Mouse (Mus musculus) cerebellum, postnatal 10 days (tissue): ENCODE data around the gene Aff3.

Experiments
- DNase-seq, 2 experiments: peaks; one replicate each; pipeline ENCODE4 v3.0.0; 2021; ENCODE audit warnings: mixed read lengths in 2 of 2

Gene Aff3

DNA sequence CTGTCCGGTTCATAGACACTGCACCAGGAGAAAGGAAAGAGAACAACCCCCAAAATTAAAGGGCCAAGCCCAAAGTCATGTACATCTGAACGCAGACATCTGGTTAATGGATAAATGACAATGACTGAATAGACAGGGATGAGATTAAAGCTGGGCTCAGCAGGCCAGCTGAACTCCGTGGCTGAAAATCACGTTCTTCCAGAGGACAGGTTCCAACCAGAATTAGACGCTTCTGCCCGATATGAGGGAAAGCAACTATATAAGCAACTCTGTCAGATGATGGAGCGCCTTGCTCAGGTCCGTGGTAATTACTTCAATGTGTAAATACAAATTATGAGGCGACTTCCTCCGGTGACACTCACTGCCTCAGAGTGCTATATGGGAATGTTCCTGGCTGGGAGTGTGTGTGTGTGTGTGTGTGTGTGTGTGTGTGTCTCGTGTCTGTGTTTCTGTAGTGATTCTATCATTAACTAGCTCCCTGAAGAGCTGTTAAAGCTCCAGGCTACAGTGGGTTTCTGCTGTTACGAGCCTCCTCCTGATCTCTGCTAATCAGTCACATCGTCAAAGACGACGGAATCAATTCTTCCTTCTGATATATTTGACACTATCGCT is 127.7 kb downstream of the Aff3 start:
- no peak for DNase-seq

DNA sequence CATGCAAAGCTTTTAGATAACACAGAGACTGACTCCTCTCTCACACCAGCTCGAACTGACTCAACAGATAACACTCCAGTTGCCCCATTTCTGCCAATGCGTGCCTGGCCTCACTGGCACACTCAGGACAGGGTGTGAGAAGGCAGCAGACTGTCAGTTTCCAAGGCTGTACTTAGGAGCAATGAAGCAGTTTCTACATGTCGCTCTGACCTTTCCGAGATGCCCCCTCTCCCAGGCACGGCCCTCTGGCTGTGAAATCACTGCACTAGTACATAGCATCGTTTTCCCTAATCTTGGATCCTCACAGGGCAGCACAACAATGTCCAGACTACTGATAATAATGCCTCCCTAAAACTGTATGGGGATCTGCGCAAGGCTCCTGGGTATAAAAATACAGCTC is 132.2 kb downstream of the Aff3 start:
- DNase-seq = no peak

- DNase-seq = no peak
These were observed 136.1 kb downstream of the Aff3 start for GRCm38 (mm10) chr1:38528607-38529006.

DNA sequence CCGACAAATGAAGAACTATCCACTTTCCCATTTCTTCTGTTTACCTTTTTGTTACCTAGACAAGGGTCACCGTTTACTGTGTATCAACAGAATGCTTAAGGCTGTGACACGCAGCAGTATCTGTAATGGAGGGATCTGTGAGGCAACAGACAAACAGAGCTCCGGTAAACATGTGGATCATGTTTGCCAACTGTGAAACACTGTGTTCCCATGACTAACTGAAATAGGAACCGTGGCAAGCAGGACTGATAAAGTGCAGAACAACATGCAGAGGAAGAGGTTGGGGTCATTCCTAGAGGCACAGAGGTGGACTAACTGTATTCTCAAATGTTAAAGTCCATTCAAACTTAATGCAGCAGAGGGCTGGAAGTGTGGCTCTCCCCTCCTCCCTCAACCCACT is 138.2 kb downstream of the Aff3 start:
- no peak for DNase-seq

DNA sequence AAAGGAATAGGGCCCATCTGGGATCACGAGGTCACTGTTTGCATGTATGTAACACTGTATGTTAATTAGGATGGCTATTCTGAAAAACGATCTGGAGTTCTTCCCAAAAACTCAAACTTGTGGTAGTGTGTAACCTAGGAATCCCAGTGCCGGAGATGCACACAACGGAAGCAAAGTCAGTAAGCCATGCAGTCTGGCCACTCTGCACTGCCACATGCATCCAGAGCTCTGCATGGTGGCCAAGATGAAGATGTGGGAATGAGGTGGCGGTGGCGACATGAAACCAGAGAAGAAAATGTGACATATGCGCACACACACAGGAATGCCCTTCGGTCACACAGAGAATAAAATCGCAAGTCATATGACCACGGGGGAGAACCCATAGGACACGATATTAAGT is 143.1 kb downstream of the Aff3 start:
- no peak for DNase-seq

DNA sequence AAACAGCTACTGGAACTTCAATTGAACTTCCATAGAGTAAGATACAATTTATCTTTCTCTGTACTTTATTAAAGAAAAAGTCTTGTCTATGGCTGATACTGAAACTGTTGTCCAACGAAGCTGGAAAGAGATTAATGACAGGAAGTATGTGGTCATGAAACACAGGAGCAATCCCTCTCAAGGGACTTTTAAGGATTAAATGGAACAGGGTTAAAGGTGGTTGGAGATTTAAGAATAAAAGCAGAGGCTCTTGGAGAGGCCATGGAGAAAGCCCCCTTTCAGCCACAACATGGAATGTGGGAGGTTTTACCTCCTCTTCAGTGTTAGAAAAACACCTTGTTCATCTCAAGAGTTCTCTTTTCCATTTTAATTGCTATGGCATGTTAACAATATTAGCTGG is 148.5 kb downstream of the Aff3 start:
- DNase-seq = no peak

DNA sequence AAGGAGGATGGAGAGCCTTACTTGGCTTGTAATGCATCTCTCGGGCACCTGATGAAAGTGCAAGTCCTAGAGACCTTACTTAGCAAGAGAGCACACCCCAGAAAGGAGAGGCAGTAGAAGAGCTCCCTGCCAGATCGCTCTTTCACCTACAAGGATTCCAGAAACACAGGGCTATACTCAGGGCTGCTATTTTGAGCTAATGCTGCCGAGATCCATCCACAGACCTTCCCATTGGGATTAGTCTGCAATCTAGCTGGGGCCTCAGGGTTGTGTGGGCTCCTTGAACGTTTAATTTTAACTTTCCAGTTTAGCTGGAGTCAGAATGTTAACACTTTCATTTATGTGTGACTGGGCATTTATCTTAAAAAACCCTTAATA is 150.1 kb downstream of the Aff3 start:
- DNase-seq = no peak

- DNase-seq = peak in 1 of 2 experiments; percentile 19
These were observed 150.7 kb downstream of the Aff3 start for GRCm38 (mm10) chr1:38513970-38514633.

DNA sequence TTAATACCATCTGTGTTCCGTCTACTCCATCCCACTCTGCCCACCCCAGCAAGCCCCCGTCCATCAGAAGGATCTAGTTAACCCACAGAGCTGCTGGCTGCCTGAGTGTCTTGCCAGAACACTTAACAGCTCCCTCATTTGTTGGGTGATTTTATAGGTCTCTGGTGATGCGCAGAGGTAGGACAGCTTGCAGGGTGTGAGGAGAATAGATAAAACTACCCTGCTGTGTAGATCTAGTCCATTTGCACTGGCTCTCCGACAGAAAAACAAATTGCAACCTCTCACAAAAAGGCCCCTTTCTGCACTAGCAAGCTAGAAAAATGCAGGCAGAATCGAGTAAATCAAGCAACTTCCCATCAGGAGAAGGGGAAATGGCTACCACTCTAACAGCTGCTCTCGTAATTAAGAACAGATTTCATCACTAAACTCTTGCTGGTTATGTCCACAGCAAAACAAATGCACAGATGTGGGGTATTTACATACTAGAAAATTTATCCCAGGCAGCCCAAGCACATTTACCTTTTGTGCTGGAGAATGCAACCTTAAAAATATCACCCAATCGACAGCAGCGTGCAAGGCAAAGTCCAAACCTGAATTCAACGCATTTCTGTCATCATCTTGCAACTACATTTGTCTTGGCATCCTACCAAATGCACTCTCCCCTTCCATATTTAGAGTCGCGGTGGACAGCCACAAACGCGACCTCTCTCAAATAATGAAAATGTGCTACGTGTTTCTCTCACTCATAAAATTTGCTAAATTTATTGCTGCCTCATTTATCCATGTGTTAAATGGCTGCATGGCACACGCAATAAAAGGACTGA is 152.3 kb downstream of the Aff3 start:
- peak; percentile 41 to 45 for DNase-seq

GRCm38 (mm10) chr1:38511076-38511475 is 153.7 kb downstream of the Aff3 start:
- DNase-seq = no peak

GRCm38 (mm10) chr1:38509301-38509700 is 155.5 kb downstream of the Aff3 start:
- DNase-seq = no peak

DNA sequence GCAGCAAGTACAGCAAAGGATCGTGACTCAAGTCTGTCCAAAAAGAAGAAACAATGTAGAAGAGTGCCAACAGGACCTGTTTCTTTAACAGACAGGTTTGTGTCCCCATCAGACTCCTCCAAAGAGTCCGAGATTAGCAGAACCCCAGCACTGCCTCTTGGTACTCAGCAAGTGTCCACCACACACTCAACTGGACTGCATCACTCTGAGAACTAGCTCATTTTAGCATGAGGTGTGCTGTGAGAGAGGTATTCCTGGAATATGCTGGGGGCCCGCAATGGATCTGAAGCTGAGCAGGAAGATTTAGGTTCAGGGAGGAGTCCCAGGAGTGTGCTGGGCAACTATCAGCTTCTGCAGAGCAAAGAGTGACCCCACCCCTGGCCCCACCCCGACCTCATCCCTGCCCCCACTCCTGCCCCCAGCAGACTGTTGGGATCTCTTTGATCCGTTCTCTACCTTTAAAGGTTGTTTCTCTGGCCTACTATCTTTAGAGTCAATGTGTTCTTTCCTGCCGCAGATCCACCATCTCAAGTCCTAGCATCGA is 157.0 kb downstream of the Aff3 start:
- DNase-seq = no peak

DNA sequence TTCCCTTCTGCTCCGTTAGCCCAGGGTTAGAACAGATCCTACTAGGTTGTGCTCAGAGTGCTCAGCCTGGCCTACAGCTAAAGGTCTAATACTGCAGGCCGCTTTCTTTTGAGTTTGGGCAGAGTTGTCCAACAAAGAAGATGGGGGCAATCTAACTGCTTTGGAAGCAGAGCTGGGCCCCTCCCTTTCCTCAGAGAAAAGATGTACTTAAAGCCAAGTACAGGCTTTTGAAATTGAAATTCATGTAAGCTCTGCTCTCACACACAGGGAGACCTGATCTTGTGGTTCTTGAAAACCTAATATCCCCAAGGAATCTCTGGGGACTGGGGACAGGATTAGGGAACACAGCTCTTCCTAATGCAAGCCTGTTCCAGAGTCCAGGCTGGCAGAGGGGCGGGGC is 158.4 kb downstream of the Aff3 start:
- DNase-seq = no peak

GRCm38 (mm10) chr1:38503431-38504089 is 161.2 kb downstream of the Aff3 start:
- no peak for DNase-seq

DNA sequence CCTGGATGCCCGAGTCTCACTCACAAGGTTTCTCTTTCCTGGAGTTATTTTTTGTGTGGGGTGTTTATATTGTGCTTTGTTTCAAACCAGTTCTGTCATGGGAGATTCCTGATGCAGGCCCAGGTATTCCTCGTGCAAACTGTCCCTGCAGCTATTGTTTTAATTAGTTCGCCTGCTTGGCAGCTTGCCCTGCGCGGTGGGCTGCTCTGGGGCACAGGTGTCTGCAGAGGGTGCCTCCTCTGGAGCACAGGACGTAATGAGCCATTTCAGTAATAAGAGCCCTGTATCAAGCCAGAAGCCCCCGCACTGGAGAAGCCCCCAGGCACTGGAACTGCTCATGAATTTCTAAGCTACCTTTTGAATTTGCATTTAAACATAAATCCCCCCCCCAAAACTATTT is 162.0 kb downstream of the Aff3 start:
- DNase-seq = peak in 1 of 2 experiments; percentile 64

DNA sequence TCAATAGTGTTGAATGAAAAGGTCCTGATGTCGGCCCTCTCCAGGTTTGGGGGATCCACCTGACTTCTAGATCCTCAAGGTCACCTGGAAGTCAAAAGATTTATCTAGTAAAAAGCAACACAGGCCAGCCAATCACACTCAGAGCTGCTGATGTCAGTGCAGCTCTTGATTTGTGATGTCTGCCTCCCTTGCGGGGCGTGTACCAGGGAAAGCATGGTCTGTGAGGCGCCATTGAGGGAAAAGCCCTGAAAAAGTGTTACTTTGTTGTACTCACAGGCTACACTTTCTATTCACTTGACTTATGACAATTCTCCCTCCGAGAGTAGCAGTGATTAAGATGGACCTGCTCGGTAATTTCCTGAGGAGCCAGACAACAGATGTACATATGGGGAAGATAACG is 163.5 kb downstream of the Aff3 start:
- no peak for DNase-seq

- DNase-seq = no peak
These were observed 165.3 kb downstream of the Aff3 start for GRCm38 (mm10) chr1:38499500-38499899.

- DNase-seq = no peak
These were observed 167.2 kb downstream of the Aff3 start for GRCm38 (mm10) chr1:38497576-38497975.

DNA sequence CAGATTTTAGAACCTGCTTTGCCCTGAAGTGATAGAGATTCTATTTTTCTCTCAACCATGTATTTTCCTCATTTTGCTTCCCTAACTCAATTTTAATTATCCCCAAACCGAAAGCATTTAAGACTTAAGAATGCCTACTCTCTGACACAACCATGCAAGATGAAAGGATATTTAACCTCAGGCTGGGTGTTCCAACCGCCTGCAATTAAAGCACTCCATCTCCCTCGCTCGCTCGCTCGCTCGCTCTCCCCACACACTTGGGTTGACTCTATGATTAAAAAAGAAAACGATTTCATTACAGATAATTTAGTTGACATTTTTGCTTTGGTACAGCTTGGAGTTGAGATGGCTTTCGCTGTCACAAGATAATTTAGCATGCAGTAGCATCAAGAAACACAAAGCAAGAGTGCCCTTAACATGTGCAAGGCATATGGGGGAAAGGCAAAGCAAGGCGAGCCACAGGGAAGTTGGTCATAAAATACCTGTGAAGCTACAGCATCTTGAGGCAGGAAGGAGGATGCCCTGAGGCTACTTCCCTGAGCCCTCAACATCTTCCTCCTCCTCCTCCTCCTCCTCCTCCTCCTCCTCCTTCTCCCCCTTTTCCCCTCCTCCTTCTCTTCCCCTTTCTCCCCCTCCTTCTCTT is 167.7 kb downstream of the Aff3 start:
- no peak for DNase-seq

DNA sequence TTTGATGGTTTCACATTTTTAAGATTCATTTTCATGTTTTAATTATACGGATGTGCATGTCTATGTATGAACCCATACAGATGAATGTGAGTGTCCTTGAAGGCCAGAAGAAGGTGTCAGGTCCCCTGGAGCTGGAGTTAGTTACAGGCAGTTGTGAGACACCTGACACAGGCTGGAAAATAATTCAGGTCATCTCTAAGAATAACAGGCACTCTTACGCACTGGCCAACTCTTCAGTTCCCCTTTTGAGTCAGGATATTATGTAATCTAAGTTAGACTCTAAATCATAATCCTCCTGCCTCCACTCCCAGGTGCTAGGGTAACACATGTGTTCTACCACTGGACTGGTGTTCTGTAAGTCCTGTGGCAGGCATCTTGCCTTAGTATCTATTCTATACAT is 169.5 kb downstream of the Aff3 start:
- DNase-seq = no peak

DNA sequence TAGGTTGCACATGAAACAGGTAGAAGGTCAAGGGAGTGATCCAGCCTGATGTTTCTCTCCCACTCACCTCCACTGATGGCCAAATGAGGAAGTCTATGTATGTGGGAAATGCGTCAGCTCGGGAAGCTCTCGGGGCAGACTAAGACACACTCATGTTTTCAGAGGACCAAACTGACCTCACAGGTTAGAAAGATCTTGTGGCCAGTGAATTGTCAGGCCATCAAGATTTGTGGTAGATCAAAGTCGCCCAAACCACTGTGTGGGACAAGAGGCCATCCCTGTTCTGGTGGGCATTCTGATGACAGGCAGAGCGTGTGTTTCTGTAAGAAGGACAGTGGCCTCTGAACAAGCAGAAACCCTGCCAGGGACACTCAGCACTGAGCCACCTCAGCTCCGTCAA is 175.0 kb downstream of the Aff3 start:
- no peak for DNase-seq

DNA sequence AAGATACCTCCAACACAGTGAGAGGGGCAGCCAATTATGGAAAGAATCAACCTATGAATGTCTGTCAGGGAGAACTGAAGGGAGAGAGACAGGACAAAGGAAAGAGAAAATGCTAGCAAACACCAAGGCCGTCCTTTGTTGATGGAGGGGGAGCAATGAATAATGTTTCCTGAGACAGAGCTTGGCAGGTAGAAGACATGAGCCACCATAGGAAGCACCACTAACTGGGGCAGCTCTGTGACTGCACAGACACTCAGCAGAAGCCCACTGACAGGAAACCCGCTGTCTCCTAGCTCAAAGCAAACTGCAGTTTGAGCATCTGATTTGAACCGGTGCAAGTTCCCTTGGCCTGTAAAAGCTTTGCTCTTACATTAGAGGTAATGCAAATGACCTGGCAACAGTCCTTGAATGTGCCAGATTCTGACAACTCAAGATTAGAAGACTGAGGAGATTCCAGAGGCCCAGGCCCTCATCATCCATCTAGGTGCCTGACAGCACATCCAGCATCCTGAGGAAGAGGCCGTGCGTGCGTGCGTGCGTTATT is 176.0 kb downstream of the Aff3 start:
- no peak for DNase-seq
